Mouse (Mus musculus) cortical plate, adult 2 months (tissue): ENCODE measurements around the gene Smox.

Experiments
- CTCF ChIP-seq: fragments of 200-500 bp; IDR thresholded peaks from 2 replicates; pipeline ENCODE4 v1.5.1; 2011; ENCODE audit warnings: mild to moderate bottlenecking, control low read depth, low read length; ENCODE audit not compliant: insufficient read depth; ENCODE audit errors: extremely low read depth
- POLR2A ChIP-seq: fragments of 200-500 bp; IDR thresholded peaks from 2 replicates; pipeline ENCODE4 v1.6.1; 2011; ENCODE audit warnings: mild to moderate bottlenecking, low read length, control low read depth; ENCODE audit not compliant: insufficient read depth; ENCODE audit errors: extremely low read depth

DNA sequence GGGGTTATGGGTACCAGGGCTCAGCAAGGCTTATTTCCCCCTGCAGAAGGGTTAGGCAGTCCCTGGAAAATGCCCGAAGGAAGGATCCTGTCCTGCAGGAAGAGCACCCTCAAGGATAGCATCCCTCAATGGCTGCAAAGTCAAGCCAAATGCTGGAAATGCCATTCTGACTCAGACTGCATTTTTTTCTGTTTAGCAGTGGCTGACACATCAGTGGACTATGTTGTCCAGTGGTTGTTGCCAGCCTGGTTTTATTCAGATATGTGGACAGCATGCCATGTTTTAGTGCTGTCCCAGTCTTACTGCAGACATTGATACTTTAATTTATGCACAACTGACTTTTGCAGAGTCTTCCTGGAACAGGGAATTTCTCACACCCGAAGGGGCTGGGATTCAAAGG lies 57.0 kb downstream of the Smox start:
- TF ChIP-seq CTCF (no peak), POLR2A (no peak)
